ENCODE assay signal across 8 mouse cellular contexts in the genomic region with DNA sequence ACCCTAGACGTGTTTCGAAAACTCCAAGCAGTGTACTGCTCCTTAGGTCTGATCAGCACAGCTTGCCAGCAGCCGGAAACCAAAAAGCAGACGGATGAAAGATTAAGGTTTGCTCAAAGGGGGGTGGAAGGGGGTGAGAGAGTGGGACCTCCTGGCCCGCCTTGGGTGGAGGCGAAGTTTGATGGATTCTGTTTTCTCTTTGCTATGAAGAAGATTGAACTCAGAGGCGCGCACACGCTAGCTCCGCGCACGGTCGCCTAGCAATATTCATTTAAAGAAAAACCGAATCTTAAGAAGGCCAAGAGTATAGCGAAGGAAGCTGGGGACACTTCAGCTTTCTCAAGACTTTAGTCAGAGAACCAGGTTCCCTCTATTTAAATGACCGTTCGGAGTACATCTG. TPM values are rescaled to one million over a fixed set of nuclear protein-coding genes. Genes with fewer than 3 reads are reported as not detected.
DNase-seq lines count a peak whose midpoint lies in the region; ATAC-seq and TF ChIP-seq lines count a peak whose summit lies in the region.

A gene (plus strand): TSS at position 35 of the 400 bp plus-strand sequence.

- H3K36me3 ChIP-seq in embryonic facial prominence, embryonic 10.5 days (replicated peaks) = peaks cover 9% of the 10 kb centered on the region; the same call in 1 of the 2 replicates
- H3K36me3 ChIP-seq in intestine, postnatal 0 days (ENCODE audit: control insufficient read depth, insufficient read depth) = peaks cover 7% of the 10 kb centered on the region; the same call in 1 of the 2 replicates
- H3K36me3 ChIP-seq in limb, embryonic 13.5 days = peaks cover 10% of the 10 kb centered on the region
- peaks cover 7% of the 10 kb centered on the region for H3K36me3 ChIP-seq in midbrain, embryonic 13.5 days
- H3K36me3 ChIP-seq in stomach, postnatal 0 days (ENCODE audit: control insufficient read depth, insufficient read depth, low read length) = peaks cover 3% of the 10 kb centered on the region; the same call in 1 of the 2 replicates

- peaks cover 19% of the 10 kb centered on the region for H3K4me1 ChIP-seq in embryonic facial prominence, embryonic 10.5 days
- H3K4me1 ChIP-seq in intestine, postnatal 0 days (replicated peaks; ENCODE audit: control insufficient read depth, insufficient read depth, low read length) = 0 out of 2 replicates have a peak, but pooled peaks cover 4% of the 10 kb centered on the region
- peaks cover 9% of the 10 kb centered on the region; the same call in 1 of the 2 replicates for H3K4me1 ChIP-seq in limb, embryonic 13.5 days
- peaks cover 24% of the 10 kb centered on the region for H3K4me1 ChIP-seq in midbrain, embryonic 13.5 days (replicated peaks)
- H3K4me1 ChIP-seq in stomach, postnatal 0 days (replicated peaks; ENCODE audit: control insufficient read depth, insufficient read depth) = peaks cover 4% of the 10 kb centered on the region; the same call in 1 of the 2 replicates

- H3K27ac ChIP-seq in embryonic facial prominence, embryonic 10.5 days (replicated peaks) = peak within 1 kb of the TSS; percentile 88
- peak within 1 kb of the TSS; percentile 76 for H3K27ac ChIP-seq in intestine, postnatal 0 days (ENCODE audit: low read depth, low read length)
- peak within 1 kb of the TSS; percentile 72; the same call in 1 of the 2 replicates for H3K27ac ChIP-seq in limb, embryonic 13.5 days
- H3K27ac ChIP-seq in midbrain, embryonic 13.5 days = peak within 1 kb of the TSS; percentile 64
- H3K27ac ChIP-seq in stomach, postnatal 0 days (replicated peaks) = peak within 1 kb of the TSS; percentile 87

- peak within 1 kb of the TSS; percentile 85 for H3K4me3 ChIP-seq in embryonic facial prominence, embryonic 10.5 days
- peak within 1 kb of the TSS; percentile 80 for H3K4me3 ChIP-seq in intestine, postnatal 0 days (ENCODE audit: low read depth, low read length)
- H3K4me3 ChIP-seq in limb, embryonic 13.5 days = peak within 1 kb of the TSS; percentile 78
- H3K4me3 ChIP-seq in midbrain, embryonic 13.5 days (replicated peaks) = peak within 1 kb of the TSS; percentile 89
- H3K4me3 ChIP-seq in stomach, postnatal 0 days (ENCODE audit: low read depth, low read length) = peak within 1 kb of the TSS; percentile 64

- TF ChIP-seq EP300 in stomach, postnatal 0 days (optimal IDR thresholded peaks at IDR 0.05) = no peak

- H3K9me3 ChIP-seq in embryonic facial prominence, embryonic 10.5 days = no peaks in the 10 kb centered on the region
- no peaks in the 10 kb centered on the region for H3K9me3 ChIP-seq in intestine, postnatal 0 days (ENCODE audit: control insufficient read depth)
- H3K9me3 ChIP-seq in limb, embryonic 13.5 days = no peaks in the 10 kb centered on the region
- H3K9me3 ChIP-seq in midbrain, embryonic 13.5 days = no peaks in the 10 kb centered on the region
- H3K9me3 ChIP-seq in stomach, postnatal 0 days (ENCODE audit: control insufficient read depth, low read length) = no peaks in the 10 kb centered on the region

- TF ChIP-seq CTCF in intestine, postnatal 0 days (IDR thresholded peaks at IDR 0.05; ENCODE audit: low read depth) = no peak
- no peak for TF ChIP-seq CTCF in stomach, postnatal 0 days (IDR thresholded peaks at IDR 0.05; ENCODE audit: low read depth)

- peak; percentile 64 for ATAC-seq in intestine, postnatal 0 days
- ATAC-seq in limb, embryonic 13.5 days (ENCODE audit: low FRiP score, low read depth) = peak; percentile 62
- ATAC-seq in midbrain, embryonic 13.5 days = peak; percentile 77
- peak; percentile 63 for ATAC-seq in stomach, postnatal 0 days (ENCODE audit: low FRiP score, low TSS enrichment)

- WGBS in embryonic facial prominence, embryonic 10.5 days = 3% methylated on average over 17 of the region's 17 CpGs
- 1% methylated on average over 17 of the region's 17 CpGs for WGBS in intestine, postnatal 0 days
- WGBS in limb, embryonic 13.5 days = 1% methylated on average over 17 of the region's 17 CpGs
- 4% methylated on average over 17 of the region's 17 CpGs for WGBS in midbrain, embryonic 13.5 days
- WGBS in stomach, postnatal 0 days = under 1% methylated on average over 17 of the region's 17 CpGs

- DNase-seq in CD4-positive, CD25-positive, alpha-beta regulatory T cell, adult 2 months (ENCODE audit: low read depth, low spot score) = peak; percentile 80
- DNase-seq in adrenal gland, postnatal 10 days = peak; percentile 49
- peak; percentile 52 for DNase-seq in embryonic facial prominence, embryonic 10.5 days (ENCODE audit: low spot score)
- peak; percentile 94 for DNase-seq in heart, adult 11 months
- peak; percentile 46 for DNase-seq in stomach, postnatal 0 days (ENCODE audit: low spot score)

- peak within 1 kb of the TSS; percentile 71 for H3K4me2 ChIP-seq in intestine, postnatal 0 days (replicated peaks; ENCODE audit: low read depth)
- peak within 1 kb of the TSS; percentile 79 for H3K4me2 ChIP-seq in limb, embryonic 13.5 days (replicated peaks)
- peak within 1 kb of the TSS; percentile 76 for H3K4me2 ChIP-seq in midbrain, embryonic 13.5 days (replicated peaks)
- peak within 1 kb of the TSS; percentile 52 for H3K4me2 ChIP-seq in stomach, postnatal 0 days (replicated peaks; ENCODE audit: low read depth)

- H3K27me3 ChIP-seq in embryonic facial prominence, embryonic 10.5 days (replicated peaks; ENCODE audit: low read depth, poor library complexity, severe bottlenecking) = no peaks in the 10 kb centered on the region
- no peaks in the 10 kb centered on the region for H3K27me3 ChIP-seq in intestine, postnatal 0 days (replicated peaks; ENCODE audit: control insufficient read depth, insufficient read depth, low read length)
- no peaks in the 10 kb centered on the region for H3K27me3 ChIP-seq in limb, embryonic 13.5 days
- no peaks in the 10 kb centered on the region for H3K27me3 ChIP-seq in midbrain, embryonic 13.5 days
- H3K27me3 ChIP-seq in stomach, postnatal 0 days (ENCODE audit: control insufficient read depth, insufficient read depth, low read length) = no peaks in the 10 kb centered on the region

- H3K9ac ChIP-seq in intestine, postnatal 0 days (ENCODE audit: low read depth, low read length) = peak within 1 kb of the TSS; percentile 59
- peak within 1 kb of the TSS; percentile 75 for H3K9ac ChIP-seq in limb, embryonic 13.5 days
- H3K9ac ChIP-seq in midbrain, embryonic 13.5 days (replicated peaks) = peak within 1 kb of the TSS; percentile 83
- H3K9ac ChIP-seq in stomach, postnatal 0 days (ENCODE audit: low read length) = peak within 1 kb of the TSS; percentile 59

RNA-seq across cellular contexts. Expression of the gene that starts here (rescaled TPM):
- total RNA-seq in adrenal gland, postnatal 10 days (2021) = 10 to 100 TPM; 24.1 to 27.5 TPM
- 24.0 and 24.1 TPM in 2 replicates for polyA plus RNA-seq in embryonic facial prominence, embryonic 10.5 days (2016; fragmentation: Nextera tagmentation; extraction: Ambion mirVana)
- 16.4 and 17.3 TPM in 2 replicates for polyA plus RNA-seq in intestine, postnatal 0 days (2015; fragmentation: Nextera tagmentation; extraction: Ambion mirVana)
- 21.4 and 22.2 TPM in 2 replicates for polyA plus RNA-seq in limb, embryonic 13.5 days (2015; fragmentation: Nextera tagmentation; extraction: Ambion mirVana)
- polyA plus RNA-seq in midbrain, embryonic 13.5 days (2015; fragmentation: Nextera tagmentation; extraction: Ambion mirVana) = 16.0 and 18.9 TPM in 2 replicates
- 18.4 and 18.9 TPM in 2 replicates for polyA plus RNA-seq in stomach, postnatal 0 days (2015; fragmentation: Nextera tagmentation; extraction: Ambion mirVana)

Comparison
In these comparisons a context has a peak if more than half of its experiments do, and no peak if none do; other contexts are left out.
1. Peak in every context shown above with its lines: DNase-seq, ATAC-seq, H3K4me3 ChIP-seq and H3K27ac ChIP-seq.